Comparison of ENCODE assay signal across 8 mouse cellular contexts in genomic region chr13:107113949-107114690, GRCm38 (mm10).
DNase-seq lines count a peak whose midpoint lies in the region; ATAC-seq and TF ChIP-seq lines count a peak whose summit lies in the region.

No protein-coding gene starts in this region.

- no peaks in the 10 kb centered on the region for H3K27me3 ChIP-seq in cerebellum, adult 2 months (ENCODE audit: control insufficient read depth, insufficient read depth, low read length)
- no peaks in the 10 kb centered on the region for H3K27me3 ChIP-seq in forebrain, postnatal 0 days (ENCODE audit: insufficient read depth, low read length)
- H3K27me3 ChIP-seq in hindbrain, embryonic 10.5 days (ENCODE audit: insufficient read depth, poor library complexity, severe bottlenecking): no peaks in the 10 kb centered on the region

- H3K4me2 ChIP-seq in forebrain, postnatal 0 days (ENCODE audit: low read depth): peak overlapping the region; percentile 23; the same call in 1 of the 2 replicates

- H3K9ac ChIP-seq in forebrain, postnatal 0 days: no peak overlapping the region

- H3K4me1 ChIP-seq in cerebellum, adult 2 months (ENCODE audit: control insufficient read depth, insufficient read depth, low read length): no peaks in the 10 kb centered on the region
- no peaks in the 10 kb centered on the region for H3K4me1 ChIP-seq in forebrain, postnatal 0 days (ENCODE audit: insufficient read depth)
- H3K4me1 ChIP-seq in hindbrain, embryonic 10.5 days (replicated peaks): no peaks in the 10 kb centered on the region; the same call in 1 of the 2 replicates

- 59% methylated on average over 22 of the region's 22 CpGs for WGBS in cerebellum, adult 2 months
- WGBS in forebrain, postnatal 0 days: 56% methylated on average over 22 of the region's 22 CpGs
- WGBS in hindbrain, embryonic 10.5 days: 67% methylated on average over 22 of the region's 22 CpGs

- H3K36me3 ChIP-seq in forebrain, postnatal 0 days (ENCODE audit: insufficient read depth): no peaks in the 10 kb centered on the region
- H3K36me3 ChIP-seq in hindbrain, embryonic 10.5 days: no peaks in the 10 kb centered on the region

- H3K9me3 ChIP-seq in forebrain, postnatal 0 days (ENCODE audit: low read length): no peaks in the 10 kb centered on the region
- H3K9me3 ChIP-seq in hindbrain, embryonic 10.5 days: no peaks in the 10 kb centered on the region

- peak; percentile 80 for TF ChIP-seq CTCF in cerebellum, adult 2 months (IDR thresholded peaks at IDR 0.05; ENCODE audit: borderline replicate concordance, insufficient read depth, low read depth, low read length)
- TF ChIP-seq CTCF in forebrain, postnatal 0 days (IDR thresholded peaks at IDR 0.05; ENCODE audit: low read depth): peak; percentile 98

- peak; percentile 85 for DNase-seq in NIH3T3 (ENCODE audit: low read depth)
- DNase-seq in cerebellum, adult 2 months: peak; percentile 61 to 83
- DNase-seq in forebrain, postnatal 0 days: peak; percentile 96
- DNase-seq in hindbrain, embryonic 10.5 days (ENCODE audit: low spot score): peak; percentile 86
- peak; percentile 83 for DNase-seq in layer of hippocampus, adult 9-11 months
- DNase-seq in lung, postnatal 25 days (ENCODE audit: low spot score): peak; percentile 77
- peak; percentile 96 for DNase-seq in retina, embryonic 14.5 days (ENCODE audit: low spot score)
- peak; percentile 69 to 79 for DNase-seq in thymus, postnatal 36 days

- H3K4me3 ChIP-seq in cerebellum, adult 2 months (replicated peaks; ENCODE audit: insufficient read depth, low read depth, low read length): no peak overlapping the region
- no peak overlapping the region for H3K4me3 ChIP-seq in forebrain, postnatal 0 days (ENCODE audit: low read depth, low read length)
- H3K4me3 ChIP-seq in hindbrain, embryonic 10.5 days: no peak overlapping the region

- peak; percentile 91 for ATAC-seq in forebrain, postnatal 0 days

- no peak overlapping the region for H3K27ac ChIP-seq in cerebellum, adult 2 months (ENCODE audit: insufficient read depth, low read length)
- H3K27ac ChIP-seq in forebrain, postnatal 0 days (ENCODE audit: low read depth, low read length): no peak overlapping the region; the same call in 1 of the 2 replicates
- no peak overlapping the region for H3K27ac ChIP-seq in hindbrain, embryonic 10.5 days

- no peak for TF ChIP-seq POLR2A in cerebellum, adult 2 months (IDR thresholded peaks at IDR 0.05; ENCODE audit: borderline replicate concordance, insufficient read depth, low read length)
